Mouse (Mus musculus): ENCODE results near the gene Ppp1r3c. TPM values are rescaled to one million over a fixed set of nuclear protein-coding genes. Genes with fewer than 3 reads are reported as not detected.

The Ppp1r3c gene
- 2.0 and 2.9 TPM in 2 replicates for polyA plus RNA-seq (2012; rRNA removed)

GRCm38 (mm10) chr19:36736537-36736936, at the start of gene Ppp1r3c:
Ppp1r3c (minus strand) TSS chr19:36736653.

Other genes with a start within 250 kb of the Ppp1r3c start
- gene Hectd2, start 182.0 kb downstream of the Ppp1r3c start, polyA plus RNA-seq (2012; rRNA removed), result 0.89 and 1.2 TPM in 2 replicates
- gene Tnks2, start 97.6 kb upstream of the Ppp1r3c start, polyA plus RNA-seq (2012; rRNA removed), result 37.4 and 39.7 TPM in 2 replicates
- 22.4 and 39.2 TPM in 2 replicates for gene Fgfbp3, start 183.0 kb upstream of the Ppp1r3c start, polyA plus RNA-seq (2012; rRNA removed)
- gene Btaf1, start 189.4 kb upstream of the Ppp1r3c start, polyA plus RNA-seq (2012; rRNA removed), result 3.3 and 3.7 TPM in 2 replicates